Mouse (Mus musculus) liver, embryonic 11.5 days (tissue): Measurements from ENCODE around the gene Kcnn3. TPM values are rescaled to one million over a fixed set of nuclear protein-coding genes. Genes with fewer than 3 reads are reported as not detected.

Experiments
- ATAC-seq: fragments of 200-750 bp; cut with Nextera tagmentation; replicated peaks from 2 replicates; pipeline ENCODE4 v1.8.0; 2017; ENCODE audit warnings: moderate number of reproducible peaks, mild to moderate bottlenecking, moderate TSS enrichment, moderate library complexity; ENCODE audit not compliant: low FRiP score
- DNase-seq: peaks from one replicate; pipeline ENCODE4 v3.0.0-alpha.2; 2017; ENCODE audit warnings: low spot score
- H3K27ac ChIP-seq: fragments of 300-500 bp; sonication (generic); 2 replicates; pipeline ENCODE4 v1.5.1; 2014; ENCODE audit warnings: mild to moderate bottlenecking, low read depth, low read length, control low read depth
- H3K27me3 ChIP-seq: fragments of 300-500 bp; sonication (generic); replicated peaks from 2 replicates; pipeline ENCODE4 v1.6.1; 2014; ENCODE audit warnings: low read length, mixed read lengths; ENCODE audit not compliant: control insufficient read depth, insufficient read depth
- H3K36me3 ChIP-seq: fragments of 300-500 bp; sonication (generic); 2 replicates; pipeline ENCODE4 v1.6.1; 2014; ENCODE audit warnings: mild to moderate bottlenecking, low read length, moderate library complexity, mixed read lengths; ENCODE audit not compliant: control insufficient read depth, insufficient read depth
- H3K4me1 ChIP-seq: fragments of 300-500 bp; sonication (generic); replicated peaks from 2 replicates; pipeline ENCODE4 v1.6.1; 2014; ENCODE audit warnings: low read length, mixed read lengths; ENCODE audit not compliant: control insufficient read depth, insufficient read depth
- H3K4me2 ChIP-seq: fragments of 300-500 bp; sonication (generic); 2 replicates; pipeline ENCODE4 v1.6.1; 2014; ENCODE audit warnings: mild to moderate bottlenecking, control low read depth, moderate library complexity
- H3K4me3 ChIP-seq: fragments of 300-500 bp; sonication (generic); 2 replicates; pipeline ENCODE4 v1.5.1; 2014; ENCODE audit warnings: low read depth, low read length, control low read depth
- H3K9ac ChIP-seq: fragments of 300-500 bp; sonication (generic); 2 replicates; pipeline ENCODE4 v1.6.1; 2014; ENCODE audit warnings: low read depth, low read length, control low read depth
- H3K9me3 ChIP-seq: fragments of 300-500 bp; sonication (generic); 2 replicates; pipeline ENCODE4 v1.6.1; 2016; ENCODE audit warnings: low read length, inconsistent platforms, mixed read lengths; ENCODE audit not compliant: control insufficient read depth
- WGBS: fragments of 180-500 bp; shearing (Covaris S2); extraction: QIAGEN DNeasy Blood & Tissue Kit; methylation state at CpG from one replicate; pipeline ENCODE4 v1.1.7; 2014; 5-methylcytosine and 5-hydroxymethylcytosine counted together
- polyA plus RNA-seq: library from polyadenylated mRNA; unstranded; fragments of >200 nt; fragmentation: Nextera tagmentation; extraction: Ambion mirVana; gene quantifications from 2 replicates; pipeline ENCODE4 v1.2.1, GENCODE M21; 2014

Gene Kcnn3
- polyA plus RNA-seq, 1 experiment from 2014 or later, result 0.45 TPM

DNA sequence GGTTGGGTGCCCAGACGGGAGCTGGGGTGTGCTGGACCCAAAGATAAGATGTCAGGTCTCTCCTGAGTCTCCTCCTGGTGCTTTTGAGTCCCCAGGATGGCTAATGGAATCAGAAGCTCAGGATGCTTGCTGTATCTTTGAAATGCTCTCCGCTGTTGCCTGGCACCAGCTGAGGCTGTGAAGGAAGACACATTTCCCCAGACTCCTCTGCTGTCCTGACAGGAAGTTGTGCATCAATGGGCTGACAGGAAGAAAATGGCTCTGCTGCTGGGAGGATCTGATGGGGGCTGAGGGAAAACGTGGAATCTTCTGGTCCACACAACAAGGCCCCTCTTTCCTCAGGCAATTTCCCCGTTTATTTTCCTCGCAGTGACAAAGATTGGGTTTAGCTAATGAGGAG, 27.0 kb downstream of the Kcnn3 start:
- DNase-seq (no peak), ATAC-seq (no peak)
- H3K9ac ChIP-seq, result no peak overlapping the region
- no peaks in the 10 kb centered on the region for H3K9me3 ChIP-seq
- H3K36me3 ChIP-seq, result no peaks in the 10 kb centered on the region
- H3K4me3 ChIP-seq, result no peak overlapping the region
- 27% methylated on average over 5 of the region's 5 CpGs for WGBS
- H3K4me2 ChIP-seq, result no peak overlapping the region
- 0 out of 2 replicates have a peak, but pooled peaks cover 3% of the 10 kb centered on the region for H3K27me3 ChIP-seq
- no peaks in the 10 kb centered on the region for H3K4me1 ChIP-seq
- no peak overlapping the region for H3K27ac ChIP-seq

DNA sequence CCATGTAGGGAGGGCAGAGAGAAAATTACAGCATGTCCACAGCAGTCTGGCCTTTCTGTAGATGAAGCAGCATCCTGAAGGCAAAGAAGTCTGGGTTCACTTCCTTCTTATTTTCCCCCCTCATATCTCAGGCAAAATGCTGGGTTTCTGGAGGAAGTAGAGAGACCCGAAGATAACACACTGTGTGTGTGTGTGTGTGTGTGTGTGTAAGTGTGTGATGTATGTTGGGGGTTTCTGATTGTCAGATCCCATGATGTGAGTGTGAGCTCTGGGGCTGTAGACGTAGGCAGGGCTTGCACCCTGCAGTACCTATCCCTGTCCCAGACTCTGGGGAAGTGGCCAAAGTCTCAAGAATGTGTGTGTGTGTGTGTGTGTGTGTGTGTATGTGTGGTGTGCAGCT, 28.8 kb downstream of the Kcnn3 start:
- no peak overlapping the region for H3K27ac ChIP-seq
- ATAC-seq, result no peak
- DNase-seq, result no peak
- no peaks in the 10 kb centered on the region for H3K9me3 ChIP-seq
- no peak overlapping the region for H3K4me3 ChIP-seq
- H3K9ac ChIP-seq, result no peak overlapping the region
- H3K27me3 ChIP-seq, result no peaks in the 10 kb centered on the region
- H3K4me2 ChIP-seq, result no peak overlapping the region
- WGBS, result 55% methylated on average over 2 of the region's 2 CpGs
- no peaks in the 10 kb centered on the region for H3K4me1 ChIP-seq
- no peaks in the 10 kb centered on the region for H3K36me3 ChIP-seq

- Histone ChIP-seq H3K4me1 (no peaks in the 10 kb centered on the region), H3K27ac (no peak overlapping the region), H3K9ac (no peak overlapping the region), H3K9me3 (no peaks in the 10 kb centered on the region), H3K4me2 (no peak overlapping the region), H3K4me3 (no peak overlapping the region), H3K36me3 (no peaks in the 10 kb centered on the region), H3K27me3 (no peaks in the 10 kb centered on the region)
- WGBS, result 53% methylated on average over 4 of the region's 4 CpGs
- ATAC-seq, result no peak
- no peak for DNase-seq
Observed at GRCm38 (mm10) chr3:89549488-89549887, 29.5 kb downstream of the Kcnn3 start.

- no peak for DNase-seq
- 84% methylated on average over 2 of the region's 2 CpGs for WGBS
Observed at GRCm38 (mm10) chr3:89551880-89552279, 31.9 kb downstream of the Kcnn3 start.

DNA sequence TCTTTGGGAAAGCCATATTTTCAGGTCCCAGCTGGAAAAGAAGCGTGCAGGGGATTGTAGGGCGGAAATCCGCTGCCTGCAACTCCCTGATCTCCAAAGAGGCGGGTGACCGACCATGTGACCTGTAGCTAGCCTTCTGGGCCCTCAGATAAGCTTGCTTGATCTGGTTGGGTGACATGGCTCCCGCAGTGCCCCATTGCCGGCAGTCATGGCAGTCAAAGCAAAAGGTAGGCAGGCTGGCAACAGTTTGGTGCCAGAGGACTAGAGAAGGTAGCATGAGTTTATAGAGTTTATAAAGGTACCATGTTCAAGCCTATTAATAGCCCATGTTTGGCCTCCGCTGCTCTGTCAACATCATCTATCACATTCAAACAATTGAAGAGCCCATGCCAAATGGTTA, 33.5 kb downstream of the Kcnn3 start:
- no peak for ATAC-seq
- WGBS, result 71% methylated on average over 8 of the region's 8 CpGs
- no peak overlapping the region for H3K27ac ChIP-seq

More at GRCm38 (mm10) chr3:89551880-89552279, 31.9 kb downstream of the Kcnn3 start:
- Histone ChIP-seq H3K27me3 (no peaks in the 10 kb centered on the region), H3K27ac (no peak overlapping the region), H3K9ac (no peak overlapping the region), H3K9me3 (no peaks in the 10 kb centered on the region), H3K4me2 (no peak overlapping the region), H3K36me3 (no peaks in the 10 kb centered on the region), H3K4me1 (no peaks in the 10 kb centered on the region), H3K4me3 (no peak overlapping the region)
- no peak for ATAC-seq

DNA sequence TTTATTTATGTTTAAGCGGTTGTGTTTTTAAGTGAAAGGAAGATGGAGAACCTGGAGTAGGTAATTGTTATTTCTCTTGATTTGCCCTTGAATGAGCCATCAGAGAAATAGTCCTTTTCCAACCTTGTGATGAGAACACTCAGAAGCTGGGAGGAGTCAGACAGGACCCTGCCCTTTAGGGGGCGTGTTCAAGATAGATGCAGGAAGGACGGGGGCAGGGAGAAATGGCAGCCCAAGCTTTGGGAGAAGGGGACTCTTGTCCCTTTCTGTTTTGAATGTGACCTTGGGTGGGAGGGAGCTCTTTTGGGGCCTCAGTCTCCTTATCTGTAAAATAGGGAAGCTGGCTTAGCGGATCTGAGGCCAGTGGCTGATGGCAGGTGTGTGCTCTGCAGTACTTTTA, 34.0 kb downstream of the Kcnn3 start:
- Histone ChIP-seq H3K4me2 (no peak overlapping the region), H3K9ac (no peak overlapping the region), H3K36me3 (no peaks in the 10 kb centered on the region), H3K4me1 (no peaks in the 10 kb centered on the region), H3K4me3 (no peak overlapping the region), H3K9me3 (no peaks in the 10 kb centered on the region), H3K27ac (no peak overlapping the region), H3K27me3 (no peaks in the 10 kb centered on the region)
- WGBS, result 61% methylated on average over 4 of the region's 4 CpGs
- no peak for DNase-seq
- no peak for ATAC-seq

More for the DNA sequence above, 33.5 kb downstream of the Kcnn3 start:
- no peak for DNase-seq
- Histone ChIP-seq H3K9me3 (no peaks in the 10 kb centered on the region), H3K9ac (no peak overlapping the region), H3K4me3 (no peak overlapping the region), H3K4me2 (no peak overlapping the region), H3K4me1 (no peaks in the 10 kb centered on the region), H3K27me3 (no peaks in the 10 kb centered on the region), H3K36me3 (no peaks in the 10 kb centered on the region)

DNA sequence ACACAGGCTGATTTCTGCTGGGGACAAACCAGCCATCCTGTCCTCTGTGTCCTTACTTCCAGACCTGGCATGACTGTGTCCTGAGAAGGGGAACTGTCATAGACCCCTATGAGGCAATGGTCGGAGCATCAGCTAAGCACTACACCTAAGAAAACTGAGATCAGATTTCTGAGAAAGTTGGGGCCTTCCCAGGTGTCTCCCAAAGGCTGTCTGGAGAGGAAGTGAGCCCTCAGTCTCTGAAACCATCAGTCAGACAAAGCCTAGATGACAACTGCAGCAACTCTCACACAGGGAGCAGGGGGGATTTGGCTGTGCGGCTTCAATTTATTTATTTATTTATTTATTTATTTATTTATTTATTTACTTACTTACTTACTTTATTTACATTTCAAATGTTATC, 34.6 kb downstream of the Kcnn3 start:
- WGBS, result 82% methylated on average over 2 of the region's 2 CpGs
- no peak for ATAC-seq

GRCm38 (mm10) chr3:89557811-89558210, 37.8 kb downstream of the Kcnn3 start:
- Histone ChIP-seq H3K36me3 (no peaks in the 10 kb centered on the region), H3K4me3 (no peak overlapping the region), H3K9me3 (no peaks in the 10 kb centered on the region), H3K4me1 (no peaks in the 10 kb centered on the region), H3K27ac (no peak overlapping the region), H3K27me3 (no peaks in the 10 kb centered on the region), H3K4me2 (no peak overlapping the region), H3K9ac (no peak overlapping the region)
- DNase-seq (no peak), ATAC-seq (no peak)
- WGBS, result 54% methylated on average over 5 of the region's 5 CpGs

More for the DNA sequence above, 34.6 kb downstream of the Kcnn3 start:
- Histone ChIP-seq H3K4me3 (no peak overlapping the region), H3K27me3 (no peaks in the 10 kb centered on the region), H3K4me2 (no peak overlapping the region), H3K9me3 (no peaks in the 10 kb centered on the region), H3K27ac (no peak overlapping the region), H3K9ac (no peak overlapping the region), H3K36me3 (no peaks in the 10 kb centered on the region), H3K4me1 (no peaks in the 10 kb centered on the region)
- DNase-seq, result no peak

- no peak overlapping the region for H3K27ac ChIP-seq
- H3K4me2 ChIP-seq, result no peak overlapping the region
- H3K9ac ChIP-seq, result no peak overlapping the region
- no peak overlapping the region for H3K4me3 ChIP-seq
- H3K27me3 ChIP-seq, result no peaks in the 10 kb centered on the region
- H3K36me3 ChIP-seq, result no peaks in the 10 kb centered on the region
- ATAC-seq, result no peak
- no peaks in the 10 kb centered on the region for H3K4me1 ChIP-seq
- no peaks in the 10 kb centered on the region for H3K9me3 ChIP-seq
- no peak for DNase-seq
- WGBS, result 63% methylated on average over 15 of the region's 15 CpGs
Observed at GRCm38 (mm10) chr3:89558972-89559910, 39.3 kb downstream of the Kcnn3 start.
